Mouse (Mus musculus): ENCODE results near the gene Calm3. TPM values are rescaled to one million over a fixed set of nuclear protein-coding genes. Genes with fewer than 3 reads are reported as not detected.

Gene Calm3
- polyA plus RNA-seq, 1 experiment from 2014 or later: 99.4 TPM

- Histone ChIP-seq H3K9ac (no peak overlapping the region), H3K36me3 (no peaks in the 10 kb centered on the region), H3K9me3 (no peaks in the 10 kb centered on the region), H3K27ac (peak overlapping the region; percentile 62), H3K27me3 (peaks cover 48% of the 10 kb centered on the region), H3K4me3 (no peak overlapping the region), H3K4me1 (peaks cover 62% of the 10 kb centered on the region), H3K4me2 (no peak overlapping the region)
- WGBS: 61% methylated on average over 8 of the region's 8 CpGs
- ATAC-seq (ENCODE audit: insufficient number of reproducible peaks, low FRiP score, low TSS enrichment, low read depth): no peak
Observed at GRCm38 (mm10) chr7:16948923-16949458, 25.1 kb upstream of the Calm3 start.

GRCm38 (mm10) chr7:16947959-16948361 lies 24.0 kb upstream of the Calm3 start:
- Histone ChIP-seq H3K27ac (peak overlapping the region; percentile 62), H3K4me3 (peak overlapping the region; percentile 64), H3K36me3 (no peaks in the 10 kb centered on the region), H3K4me1 (peaks cover 64% of the 10 kb centered on the region), H3K9ac (no peak overlapping the region), H3K27me3 (peaks cover 48% of the 10 kb centered on the region), H3K9me3 (no peaks in the 10 kb centered on the region), H3K4me2 (peak overlapping the region; percentile 81)
- WGBS: 11% methylated on average over 4 of the region's 4 CpGs
- ATAC-seq (ENCODE audit: insufficient number of reproducible peaks, low FRiP score, low TSS enrichment, low read depth): peak; percentile 49

GRCm38 (mm10) chr7:16947349-16947895 lies 23.5 kb upstream of the Calm3 start:
- no peak; the same call in 1 of the 2 replicates for ATAC-seq (ENCODE audit: insufficient number of reproducible peaks, low FRiP score, low TSS enrichment, low read depth)
- Histone ChIP-seq H3K4me1 (peaks cover 64% of the 10 kb centered on the region), H3K9ac (peak overlapping the region; percentile 18), H3K4me2 (peak overlapping the region; percentile 81), H3K36me3 (no peaks in the 10 kb centered on the region), H3K4me3 (peak overlapping the region; percentile 64), H3K27ac (peak overlapping the region; percentile 67), H3K9me3 (no peaks in the 10 kb centered on the region), H3K27me3 (peaks cover 48% of the 10 kb centered on the region)
- 14% methylated on average over 22 of the region's 22 CpGs for WGBS

GRCm38 (mm10) chr7:16946441-16947348 lies 22.8 kb upstream of the Calm3 start:
- Histone ChIP-seq H3K27ac (peak overlapping the region; percentile 67), H3K4me3 (peak overlapping the region; percentile 64), H3K36me3 (no peaks in the 10 kb centered on the region), H3K9ac (peak overlapping the region; percentile 18), H3K9me3 (no peaks in the 10 kb centered on the region), H3K4me2 (peak overlapping the region; percentile 81), H3K27me3 (peaks cover 48% of the 10 kb centered on the region), H3K4me1 (peaks cover 64% of the 10 kb centered on the region)
- ATAC-seq (ENCODE audit: insufficient number of reproducible peaks, low FRiP score, low TSS enrichment, low read depth): no peak
- WGBS: 10% methylated on average over 53 of the region's 53 CpGs

- H3K36me3 ChIP-seq: no peaks in the 10 kb centered on the region
- ATAC-seq (ENCODE audit: insufficient number of reproducible peaks, low FRiP score, low TSS enrichment, low read depth): no peak
- H3K9ac ChIP-seq: 0 out of 2 replicates have a peak overlapping the region, but pooled peaks have one; percentile 69
- H3K27me3 ChIP-seq: peaks cover 48% of the 10 kb centered on the region
- H3K9me3 ChIP-seq: no peaks in the 10 kb centered on the region
- H3K4me3 ChIP-seq: peak overlapping the region; percentile 64
- H3K27ac ChIP-seq: 0 out of 2 replicates have a peak overlapping the region, but pooled peaks have one; percentile 69
- H3K4me1 ChIP-seq: peaks cover 69% of the 10 kb centered on the region
- WGBS: 18% methylated on average over 17 of the region's 17 CpGs
- H3K4me2 ChIP-seq: peak overlapping the region; percentile 81
Observed at GRCm38 (mm10) chr7:16945419-16945818, 21.5 kb upstream of the Calm3 start.

GRCm38 (mm10) chr7:16944808-16945315 lies 20.9 kb upstream of the Calm3 start:
- Histone ChIP-seq H3K9me3 (no peaks in the 10 kb centered on the region), H3K4me1 (peaks cover 70% of the 10 kb centered on the region), H3K36me3 (no peaks in the 10 kb centered on the region), H3K4me3 (peak overlapping the region; percentile 64), H3K4me2 (peak overlapping the region; percentile 81), H3K27me3 (peaks cover 48% of the 10 kb centered on the region), H3K9ac (peak overlapping the region; percentile 69), H3K27ac (peak overlapping the region; percentile 69)
- no peak for ATAC-seq (ENCODE audit: insufficient number of reproducible peaks, low FRiP score, low TSS enrichment, low read depth)
- WGBS: 1% methylated on average over 22 of the region's 22 CpGs

GRCm38 (mm10) chr7:16944061-16944807 lies 20.3 kb upstream of the Calm3 start, which contains the start of gene Pnmal2:
Gene Pnmal2 (plus strand): TSS chr7:16944682.
- 14% methylated on average over 36 of the region's 36 CpGs for WGBS
- H3K27me3 ChIP-seq: peaks cover 41% of the 10 kb centered on the region
- peak within 1 kb of the TSS; percentile 64 for H3K4me3 ChIP-seq
- H3K4me2 ChIP-seq: peak within 1 kb of the TSS; percentile 81
- H3K36me3 ChIP-seq: no peaks in the 10 kb centered on the region
- H3K27ac ChIP-seq: peak within 1 kb of the TSS; percentile 69
- H3K4me1 ChIP-seq: peaks cover 68% of the 10 kb centered on the region
- peak; percentile 86 for ATAC-seq (ENCODE audit: insufficient number of reproducible peaks, low FRiP score, low TSS enrichment, low read depth)
- H3K9ac ChIP-seq: peak within 1 kb of the TSS; percentile 69
- no peaks in the 10 kb centered on the region for H3K9me3 ChIP-seq

GRCm38 (mm10) chr7:16942861-16943260 lies 18.9 kb upstream of the Calm3 start:
- H3K4me3 ChIP-seq: no peak overlapping the region
- H3K9ac ChIP-seq: no peak overlapping the region
- no peaks in the 10 kb centered on the region for H3K36me3 ChIP-seq
- H3K4me1 ChIP-seq: peaks cover 59% of the 10 kb centered on the region
- H3K27me3 ChIP-seq: peaks cover 29% of the 10 kb centered on the region
- WGBS: 61% methylated on average over 4 of the region's 4 CpGs
- no peaks in the 10 kb centered on the region for H3K9me3 ChIP-seq
- ATAC-seq (ENCODE audit: insufficient number of reproducible peaks, low FRiP score, low TSS enrichment, low read depth): no peak
- H3K4me2 ChIP-seq: no peak overlapping the region
- no peak overlapping the region for H3K27ac ChIP-seq

GRCm38 (mm10) chr7:16940292-16940691 lies 16.4 kb upstream of the Calm3 start:
- Histone ChIP-seq H3K27me3 (peaks cover 7% of the 10 kb centered on the region), H3K4me2 (0 out of 2 replicates have a peak overlapping the region, but pooled peaks have one; percentile 5), H3K9ac (no peak overlapping the region), H3K4me1 (peaks cover 34% of the 10 kb centered on the region), H3K4me3 (no peak overlapping the region), H3K9me3 (no peaks in the 10 kb centered on the region), H3K27ac (peak overlapping the region; percentile 78), H3K36me3 (no peaks in the 10 kb centered on the region)
- WGBS: 28% methylated on average over 7 of the region's 7 CpGs
- ATAC-seq (ENCODE audit: insufficient number of reproducible peaks, low FRiP score, low TSS enrichment, low read depth): no peak

- no peaks in the 10 kb centered on the region for H3K36me3 ChIP-seq
- 66% methylated on average over 17 of the region's 17 CpGs for WGBS
- H3K4me2 ChIP-seq: no peak overlapping the region
- ATAC-seq (ENCODE audit: insufficient number of reproducible peaks, low FRiP score, low TSS enrichment, low read depth): no peak
- no peak overlapping the region for H3K27ac ChIP-seq
- no peak overlapping the region for H3K9ac ChIP-seq
- no peaks in the 10 kb centered on the region for H3K9me3 ChIP-seq
- H3K27me3 ChIP-seq: no peaks in the 10 kb centered on the region
- H3K4me1 ChIP-seq: peaks cover 20% of the 10 kb centered on the region
- no peak overlapping the region for H3K4me3 ChIP-seq
Observed at GRCm38 (mm10) chr7:16938117-16938791, 14.3 kb upstream of the Calm3 start.

GRCm38 (mm10) chr7:16937312-16937711 lies 13.4 kb upstream of the Calm3 start:
- H3K4me1 ChIP-seq: peaks cover 20% of the 10 kb centered on the region
- H3K9me3 ChIP-seq: no peaks in the 10 kb centered on the region
- H3K27me3 ChIP-seq: no peaks in the 10 kb centered on the region
- no peak overlapping the region for H3K4me3 ChIP-seq
- no peak overlapping the region for H3K27ac ChIP-seq
- no peak overlapping the region for H3K9ac ChIP-seq
- H3K36me3 ChIP-seq: no peaks in the 10 kb centered on the region
- H3K4me2 ChIP-seq: no peak overlapping the region
- 53% methylated on average over 4 of the region's 4 CpGs for WGBS
- no peak for ATAC-seq (ENCODE audit: insufficient number of reproducible peaks, low FRiP score, low TSS enrichment, low read depth)
